Mouse (Mus musculus): ENCODE data around the gene Ltc4s. TPM values are rescaled to one million over a fixed set of nuclear protein-coding genes. Genes with fewer than 3 reads are reported as not detected.

The Ltc4s gene
- polyA plus RNA-seq, 1 experiment from 2014 or later: 4.5 TPM

DNA sequence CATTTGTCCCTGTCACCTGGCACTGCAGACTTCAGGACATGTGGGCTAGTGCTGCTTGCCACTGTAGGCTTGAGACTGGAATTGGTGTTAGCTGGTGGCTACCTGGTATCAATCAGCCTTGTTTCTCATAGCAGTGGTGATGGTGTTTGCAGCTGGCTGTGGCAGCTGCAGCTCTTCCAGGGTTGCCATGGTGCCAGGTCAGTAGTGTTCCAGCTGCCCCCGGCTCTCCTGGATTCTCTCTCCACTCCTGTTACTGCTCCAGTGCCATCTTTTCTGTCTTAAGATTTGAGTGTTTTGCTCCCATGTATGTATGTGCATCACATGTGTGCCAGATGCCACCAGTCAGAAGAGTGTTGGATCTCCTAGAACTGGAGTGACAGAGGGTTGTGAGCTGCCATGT lies 15.0 kb upstream of the Ltc4s start:
- no peaks in the 10 kb centered on the region for H3K27me3 ChIP-seq (ENCODE audit: control insufficient read depth, insufficient read depth, low read length)
- H3K4me2 ChIP-seq (replicated peaks): no peak overlapping the region
- H3K9me3 ChIP-seq (ENCODE audit: control insufficient read depth, low read length): no peaks in the 10 kb centered on the region
- no peak overlapping the region for H3K9ac ChIP-seq
- ATAC-seq (ENCODE audit: low FRiP score): no peak
- no peak overlapping the region for H3K4me3 ChIP-seq (replicated peaks; ENCODE audit: low read length)
- no peaks in the 10 kb centered on the region for H3K4me1 ChIP-seq (replicated peaks; ENCODE audit: control insufficient read depth, insufficient read depth, low read length)
- H3K27ac ChIP-seq: no peak overlapping the region
- DNase-seq (ENCODE audit: low spot score): no peak
- peaks cover 26% of the 10 kb centered on the region for H3K36me3 ChIP-seq (replicated peaks; ENCODE audit: control insufficient read depth, insufficient read depth)
- 71% methylated on average over 1 of the region's 1 CpGs for WGBS

DNA sequence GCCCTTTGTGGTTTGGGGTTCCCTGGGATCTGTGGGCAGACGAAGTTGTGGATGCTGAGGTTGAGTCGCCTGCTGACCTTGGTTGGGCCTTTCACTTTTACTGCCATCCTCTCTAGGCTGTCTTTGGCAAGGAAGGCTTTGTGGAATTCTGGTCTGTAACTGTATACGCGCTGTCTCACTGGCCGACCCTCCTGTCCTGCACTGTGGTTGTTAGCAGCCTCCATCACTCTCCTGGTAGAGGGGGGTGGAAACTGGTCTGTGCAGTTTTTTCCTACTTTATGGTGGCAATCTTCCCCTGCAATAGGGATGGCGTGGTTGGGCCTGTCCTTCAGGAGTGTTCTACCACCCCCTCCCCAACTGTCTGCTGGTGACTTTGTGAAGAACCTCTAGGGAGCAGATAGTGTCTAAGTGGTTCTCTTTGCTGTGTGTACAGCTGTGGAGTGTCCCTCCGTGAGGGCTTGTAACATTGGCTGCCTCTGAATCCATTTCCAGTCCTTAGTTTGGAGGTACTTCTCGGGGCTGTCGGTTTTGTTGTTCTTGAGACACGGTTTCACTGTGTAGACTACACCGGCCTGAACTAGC lies 14.4 kb upstream of the Ltc4s start:
- H3K27me3 ChIP-seq (ENCODE audit: control insufficient read depth, insufficient read depth, low read length): no peaks in the 10 kb centered on the region
- H3K9ac ChIP-seq: no peak overlapping the region
- DNase-seq (ENCODE audit: low spot score) (no peak), ATAC-seq (ENCODE audit: low FRiP score) (no peak)
- no peaks in the 10 kb centered on the region for H3K9me3 ChIP-seq (ENCODE audit: control insufficient read depth, low read length)
- H3K4me1 ChIP-seq (replicated peaks; ENCODE audit: control insufficient read depth, insufficient read depth, low read length): no peaks in the 10 kb centered on the region
- H3K4me3 ChIP-seq (replicated peaks; ENCODE audit: low read length): no peak overlapping the region
- peaks cover 20% of the 10 kb centered on the region for H3K36me3 ChIP-seq (replicated peaks; ENCODE audit: control insufficient read depth, insufficient read depth)
- H3K27ac ChIP-seq: no peak overlapping the region
- 74% methylated on average over 11 of the region's 11 CpGs for WGBS
- H3K4me2 ChIP-seq (replicated peaks): no peak overlapping the region

DNA sequence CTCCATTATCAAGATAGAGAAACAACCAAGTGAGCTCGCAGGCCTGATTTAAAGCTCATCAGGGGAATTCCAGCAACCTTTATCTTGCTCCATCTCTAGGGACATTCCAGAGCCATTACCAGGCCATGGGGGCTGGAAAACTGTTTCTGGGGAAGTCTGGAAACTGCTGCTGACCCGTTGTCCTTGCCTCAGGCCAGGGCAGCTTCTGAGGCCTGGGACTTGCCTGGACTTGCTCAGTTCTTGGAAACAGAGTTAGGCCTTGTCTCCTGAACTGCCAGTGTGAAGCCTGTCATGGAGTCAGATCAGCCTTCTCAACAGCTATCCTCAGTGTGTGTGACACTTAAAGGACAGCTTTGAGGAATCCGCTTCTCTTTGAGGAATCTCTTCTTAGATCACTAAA lies 13.8 kb upstream of the Ltc4s start:
- no peaks in the 10 kb centered on the region for H3K4me1 ChIP-seq (replicated peaks; ENCODE audit: control insufficient read depth, insufficient read depth, low read length)
- no peaks in the 10 kb centered on the region for H3K9me3 ChIP-seq (ENCODE audit: control insufficient read depth, low read length)
- 66% methylated on average over 3 of the region's 3 CpGs for WGBS
- no peak overlapping the region for H3K27ac ChIP-seq
- DNase-seq (ENCODE audit: low spot score) (no peak), ATAC-seq (ENCODE audit: low FRiP score) (no peak)
- no peak overlapping the region for H3K4me3 ChIP-seq (replicated peaks; ENCODE audit: low read length)
- H3K27me3 ChIP-seq (ENCODE audit: control insufficient read depth, insufficient read depth, low read length): no peaks in the 10 kb centered on the region
- no peak overlapping the region for H3K9ac ChIP-seq
- no peak overlapping the region for H3K4me2 ChIP-seq (replicated peaks)
- peaks cover 14% of the 10 kb centered on the region for H3K36me3 ChIP-seq (replicated peaks; ENCODE audit: control insufficient read depth, insufficient read depth)

DNA sequence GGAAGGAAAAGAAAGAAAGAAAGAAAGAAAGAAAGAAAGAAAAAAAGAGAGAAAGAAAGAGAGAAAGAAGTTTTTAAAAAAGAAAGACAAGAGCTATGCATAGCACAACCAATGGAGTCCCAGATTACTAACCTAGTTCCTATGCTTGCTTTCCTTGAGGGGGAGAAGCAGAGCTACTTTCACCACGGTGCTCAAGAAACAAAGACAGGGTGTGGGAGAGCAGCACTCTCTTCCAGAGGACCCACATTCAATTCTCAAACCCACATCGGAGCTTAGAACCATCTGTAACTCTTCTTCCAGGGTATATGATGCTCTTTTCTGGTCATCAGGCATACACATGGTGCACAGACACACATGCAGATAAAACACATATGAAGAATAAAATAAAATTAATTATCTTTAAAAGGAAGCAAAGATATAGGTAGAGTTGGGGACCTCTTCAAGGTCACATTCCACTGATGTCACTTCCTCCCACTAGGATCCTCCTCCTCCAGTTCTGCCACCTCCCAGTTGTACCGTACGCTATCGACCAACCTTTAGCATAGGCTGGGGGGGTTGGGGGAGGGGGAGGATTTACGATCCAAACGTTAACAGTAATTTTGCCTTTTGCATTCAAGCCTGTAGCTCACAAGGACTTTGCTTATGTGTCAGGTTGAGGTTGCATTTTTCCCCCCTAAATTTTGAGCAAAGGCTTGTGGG lies 10.2 kb upstream of the Ltc4s start:
- H3K36me3 ChIP-seq (replicated peaks; ENCODE audit: control insufficient read depth, insufficient read depth): no peaks in the 10 kb centered on the region
- no peak for DNase-seq (ENCODE audit: low spot score)
- 84% methylated on average over 7 of the region's 7 CpGs for WGBS
- no peak overlapping the region for H3K27ac ChIP-seq
- no peak overlapping the region for H3K4me3 ChIP-seq (replicated peaks; ENCODE audit: low read length)
- no peaks in the 10 kb centered on the region for H3K9me3 ChIP-seq (ENCODE audit: control insufficient read depth, low read length)
- ATAC-seq (ENCODE audit: low FRiP score): no peak
- H3K4me2 ChIP-seq (replicated peaks): no peak overlapping the region
- H3K9ac ChIP-seq: no peak overlapping the region
- no peaks in the 10 kb centered on the region for H3K27me3 ChIP-seq (ENCODE audit: control insufficient read depth, insufficient read depth, low read length)
- no peaks in the 10 kb centered on the region for H3K4me1 ChIP-seq (replicated peaks; ENCODE audit: control insufficient read depth, insufficient read depth, low read length)

DNA sequence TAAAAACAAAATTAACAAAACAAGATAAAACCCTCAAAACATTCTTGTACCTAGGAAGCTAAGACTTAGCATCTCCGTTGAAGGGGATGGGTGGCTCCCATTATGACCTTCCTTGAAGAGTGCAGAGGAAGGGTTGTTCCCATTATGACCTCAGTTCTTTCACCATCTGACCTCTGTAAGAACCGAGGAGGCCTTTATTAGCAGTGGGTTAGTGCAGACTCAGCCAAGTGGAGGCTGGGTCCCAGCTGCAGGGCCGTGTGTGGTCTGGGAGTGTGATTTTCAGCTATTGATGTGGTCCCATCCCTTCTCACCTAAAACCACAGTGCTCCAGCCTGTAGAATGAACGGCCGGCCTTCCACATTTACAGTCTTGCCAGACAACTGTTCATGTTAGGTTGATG lies 6.9 kb upstream of the Ltc4s start:
- no peak overlapping the region for H3K27ac ChIP-seq
- H3K4me2 ChIP-seq (replicated peaks): no peak overlapping the region
- H3K27me3 ChIP-seq (ENCODE audit: control insufficient read depth, insufficient read depth, low read length): no peaks in the 10 kb centered on the region
- no peak for ATAC-seq (ENCODE audit: low FRiP score)
- no peak overlapping the region for H3K4me3 ChIP-seq (replicated peaks; ENCODE audit: low read length)
- H3K4me1 ChIP-seq (replicated peaks; ENCODE audit: control insufficient read depth, insufficient read depth, low read length): no peaks in the 10 kb centered on the region
- 68% methylated on average over 5 of the region's 5 CpGs for WGBS
- DNase-seq (ENCODE audit: low spot score): no peak
- no peak overlapping the region for H3K9ac ChIP-seq
- no peaks in the 10 kb centered on the region for H3K36me3 ChIP-seq (replicated peaks; ENCODE audit: control insufficient read depth, insufficient read depth)
- H3K9me3 ChIP-seq (ENCODE audit: control insufficient read depth, low read length): no peaks in the 10 kb centered on the region

DNA sequence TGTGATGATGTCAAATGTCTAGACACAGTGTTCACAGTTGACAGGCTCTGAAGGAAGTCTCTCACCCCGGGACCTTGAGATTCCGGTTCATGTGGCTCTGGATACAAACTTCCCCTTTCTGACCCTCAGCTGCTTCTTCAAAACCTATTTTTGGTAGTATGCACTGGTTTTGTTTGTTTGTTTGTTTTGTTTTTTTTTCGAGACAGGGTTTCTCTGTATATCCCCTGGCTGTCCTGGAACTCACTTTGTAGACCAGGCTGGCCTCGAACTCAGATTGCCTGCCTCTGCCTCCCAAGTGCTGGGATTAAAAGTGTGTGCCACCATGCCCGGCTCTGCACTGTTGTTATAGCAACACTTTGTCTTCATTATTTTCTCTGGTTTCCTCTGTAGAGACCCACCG lies 5.5 kb upstream of the Ltc4s start:
- ATAC-seq (ENCODE audit: low FRiP score) (no peak), DNase-seq (ENCODE audit: low spot score) (no peak)
- Histone ChIP-seq H3K9ac (no peak overlapping the region), H3K4me1 (replicated peaks; ENCODE audit: control insufficient read depth, insufficient read depth, low read length) (no peaks in the 10 kb centered on the region), H3K27ac (no peak overlapping the region), H3K27me3 (ENCODE audit: control insufficient read depth, insufficient read depth, low read length) (0 out of 2 replicates have a peak, but pooled peaks cover under 1% of the 10 kb centered on the region), H3K4me2 (replicated peaks) (no peak overlapping the region), H3K4me3 (replicated peaks; ENCODE audit: low read length) (no peak overlapping the region), H3K9me3 (ENCODE audit: control insufficient read depth, low read length) (no peaks in the 10 kb centered on the region), H3K36me3 (replicated peaks; ENCODE audit: control insufficient read depth, insufficient read depth) (no peaks in the 10 kb centered on the region)
- WGBS: 81% methylated on average over 6 of the region's 6 CpGs

DNA sequence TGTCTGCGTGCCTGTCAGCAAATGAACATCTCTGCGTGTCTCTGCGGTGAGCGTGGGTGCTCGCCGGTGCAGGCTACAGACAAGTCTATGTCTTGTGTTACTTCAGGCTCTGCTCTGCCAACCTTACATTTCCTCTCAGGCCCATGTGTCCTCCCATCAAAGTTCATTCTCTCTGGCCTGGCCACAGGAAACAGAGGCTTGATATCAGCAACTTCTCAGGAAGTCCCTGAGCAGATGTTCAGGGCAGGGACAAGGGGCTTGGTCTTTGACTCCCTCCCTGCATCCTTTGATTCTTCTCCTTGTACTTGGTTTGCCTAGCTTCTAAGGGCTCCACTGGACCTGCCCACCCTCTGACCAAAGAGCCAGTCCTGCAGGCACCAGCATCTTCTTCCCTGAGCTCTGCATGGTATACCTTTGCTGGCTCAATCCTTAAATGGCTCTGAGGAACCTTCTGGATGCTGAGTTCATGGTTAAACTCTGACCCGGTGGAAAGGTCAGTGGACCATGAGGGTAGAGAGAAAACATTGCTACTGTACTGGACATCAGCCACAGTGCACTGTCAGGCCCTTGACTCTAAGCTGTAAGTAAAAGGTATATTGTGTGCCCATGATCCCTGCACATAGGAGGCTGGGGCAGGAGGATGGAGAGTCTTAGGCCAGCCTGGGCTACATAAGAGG lies 2.0 kb upstream of the Ltc4s start:
- Histone ChIP-seq H3K4me2 (replicated peaks) (no peak overlapping the region), H3K27me3 (ENCODE audit: control insufficient read depth, insufficient read depth, low read length) (peaks cover 18% of the 10 kb centered on the region; the same call in 1 of the 2 replicates), H3K4me1 (replicated peaks; ENCODE audit: control insufficient read depth, insufficient read depth, low read length) (peaks cover 6% of the 10 kb centered on the region; the same call in 1 of the 2 replicates), H3K9ac (no peak overlapping the region), H3K4me3 (replicated peaks; ENCODE audit: low read length) (no peak overlapping the region), H3K36me3 (replicated peaks; ENCODE audit: control insufficient read depth, insufficient read depth) (0 out of 2 replicates have a peak, but pooled peaks cover 6% of the 10 kb centered on the region), H3K27ac (no peak overlapping the region), H3K9me3 (ENCODE audit: control insufficient read depth, low read length) (no peaks in the 10 kb centered on the region)
- 91% methylated on average over 7 of the region's 7 CpGs for WGBS
- DNase-seq (ENCODE audit: low spot score): no peak
- ATAC-seq (ENCODE audit: low FRiP score): no peak

DNA sequence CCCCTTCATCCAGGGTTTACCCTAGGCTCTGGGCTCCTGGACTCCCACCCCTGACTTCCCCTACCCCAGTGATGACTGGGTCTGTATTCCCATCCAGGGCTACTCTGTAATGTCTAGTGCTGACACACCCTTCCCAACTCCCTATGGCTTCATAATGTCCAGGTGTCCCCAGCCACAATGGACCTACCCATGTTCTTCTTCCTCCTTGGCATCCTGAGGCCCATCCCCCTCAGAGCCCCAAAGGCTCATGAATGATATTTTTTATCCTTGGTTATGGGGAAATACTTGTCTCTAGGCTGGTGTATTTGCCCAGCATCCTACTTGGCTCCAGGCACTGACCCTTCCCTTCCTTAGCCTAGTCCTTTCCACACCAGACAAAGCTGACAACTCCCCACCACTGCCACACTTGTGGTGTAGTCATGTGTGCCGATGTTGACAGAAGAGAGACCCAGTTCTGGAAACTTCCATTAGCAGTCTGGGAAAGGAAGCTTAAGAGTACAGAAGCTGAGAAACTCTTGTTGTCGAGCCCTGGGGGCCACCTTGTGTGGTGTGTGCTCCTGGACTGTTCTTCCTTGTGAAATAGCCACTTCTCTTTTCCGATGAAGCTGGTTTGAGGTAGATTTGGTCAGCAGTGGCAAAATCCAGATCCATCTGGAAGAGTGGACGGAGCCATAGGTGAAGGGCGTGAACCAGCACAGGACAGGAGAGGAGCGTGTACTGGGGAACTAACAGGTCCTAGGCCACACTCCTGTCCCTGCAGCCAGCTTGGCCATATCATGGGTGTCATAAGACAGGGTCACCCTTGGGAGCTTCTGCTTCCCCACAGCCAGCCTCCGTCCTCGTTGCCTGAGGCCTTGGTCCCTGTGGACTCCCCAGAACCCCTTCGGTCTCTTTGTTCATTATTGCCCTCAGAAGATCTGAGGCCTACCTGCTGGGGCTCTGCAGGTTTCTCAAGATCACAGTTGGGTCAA lies 690 bp upstream of the Ltc4s start:
- Histone ChIP-seq H3K4me1 (replicated peaks; ENCODE audit: control insufficient read depth, insufficient read depth, low read length) (peaks cover 6% of the 10 kb centered on the region; the same call in 1 of the 2 replicates), H3K27me3 (ENCODE audit: control insufficient read depth, insufficient read depth, low read length) (peaks cover 22% of the 10 kb centered on the region; the same call in 1 of the 2 replicates), H3K4me2 (replicated peaks) (no peak overlapping the region), H3K9ac (no peak overlapping the region), H3K27ac (no peak overlapping the region), H3K4me3 (replicated peaks; ENCODE audit: low read length) (no peak overlapping the region), H3K36me3 (replicated peaks; ENCODE audit: control insufficient read depth, insufficient read depth) (peaks cover 18% of the 10 kb centered on the region), H3K9me3 (ENCODE audit: control insufficient read depth, low read length) (no peaks in the 10 kb centered on the region)
- no peak for DNase-seq (ENCODE audit: low spot score)
- WGBS: 91% methylated on average over 9 of the region's 9 CpGs
- no peak for ATAC-seq (ENCODE audit: low FRiP score)
